Mouse (Mus musculus) CH12.LX (cell line): ENCODE data around the gene Vps29.

Experiments used
- CTCF ChIP-seq, 2 experiments: IDR thresholded peaks in 1 of 2; conservative IDR thresholded peaks in 1 of 2; 2 replicates each; pipeline ENCODE4 v1.5.1; 2011 to 2012; ENCODE audit warnings: low read depth in 2 of 2, low read length in 2 of 2, improper control_type of control experiment in 1 of 2, inconsistent platforms in 1 of 2, mild to moderate bottlenecking in 1 of 2, moderate library complexity in 1 of 2
- E2F4 ChIP-seq: IDR thresholded peaks from 2 replicates; pipeline ENCODE4 v1.6.1; 2011; ENCODE audit warnings: low read depth, low read length, improper control_type of control experiment; ENCODE audit not compliant: insufficient replicate concordance
- KAT2A ChIP-seq: IDR thresholded peaks from 2 replicates; pipeline ENCODE4 v1.6.1; 2012; ENCODE audit warnings: low read length, improper control_type of control experiment, inconsistent platforms; ENCODE audit not compliant: insufficient replicate concordance
- USF1 ChIP-seq: IDR thresholded peaks from 2 replicates; pipeline ENCODE4 v1.6.1; 2014; ENCODE audit warnings: low read depth, mild to moderate bottlenecking, inconsistent platforms, low read length, improper control_type of control experiment
- ZNF384 ChIP-seq: IDR thresholded peaks from 2 replicates; pipeline ENCODE4 v1.6.1; 2012; ENCODE audit warnings: low read depth, low read length, improper control_type of control experiment, inconsistent platforms

- no peak for TF ChIP-seq KAT2A
- no peak for TF ChIP-seq ZNF384
- TF ChIP-seq USF1 = no peak
- TF ChIP-seq E2F4 = no peak
- TF ChIP-seq CTCF (conservative IDR thresholded peaks at IDR 0.05 in 1 of 2, IDR thresholded peaks at IDR 0.05 in 1 of 2; ENCODE audit: low read depth in 2 of 2, low read length in 2 of 2) = no peak
Measured at GRCm38 (mm10) chr5:122320205-122320781, 33.9 kb upstream of the Vps29 start.
